Mouse (Mus musculus) thymus, postnatal 10 days (tissue): ENCODE measurements around the gene Urm1.
"Not testable (repeated sequence)": the region's sequence is repeated elsewhere in the genome, so short reads cannot be mapped to it uniquely, and the experiment has no call there.

ENCODE experiments used
- DNase-seq, 2 experiments: peaks; one replicate each; pipeline ENCODE4 v3.0.0; 2021; ENCODE audit warnings: low spot score in 2 of 2

Urm1 gene

DNA sequence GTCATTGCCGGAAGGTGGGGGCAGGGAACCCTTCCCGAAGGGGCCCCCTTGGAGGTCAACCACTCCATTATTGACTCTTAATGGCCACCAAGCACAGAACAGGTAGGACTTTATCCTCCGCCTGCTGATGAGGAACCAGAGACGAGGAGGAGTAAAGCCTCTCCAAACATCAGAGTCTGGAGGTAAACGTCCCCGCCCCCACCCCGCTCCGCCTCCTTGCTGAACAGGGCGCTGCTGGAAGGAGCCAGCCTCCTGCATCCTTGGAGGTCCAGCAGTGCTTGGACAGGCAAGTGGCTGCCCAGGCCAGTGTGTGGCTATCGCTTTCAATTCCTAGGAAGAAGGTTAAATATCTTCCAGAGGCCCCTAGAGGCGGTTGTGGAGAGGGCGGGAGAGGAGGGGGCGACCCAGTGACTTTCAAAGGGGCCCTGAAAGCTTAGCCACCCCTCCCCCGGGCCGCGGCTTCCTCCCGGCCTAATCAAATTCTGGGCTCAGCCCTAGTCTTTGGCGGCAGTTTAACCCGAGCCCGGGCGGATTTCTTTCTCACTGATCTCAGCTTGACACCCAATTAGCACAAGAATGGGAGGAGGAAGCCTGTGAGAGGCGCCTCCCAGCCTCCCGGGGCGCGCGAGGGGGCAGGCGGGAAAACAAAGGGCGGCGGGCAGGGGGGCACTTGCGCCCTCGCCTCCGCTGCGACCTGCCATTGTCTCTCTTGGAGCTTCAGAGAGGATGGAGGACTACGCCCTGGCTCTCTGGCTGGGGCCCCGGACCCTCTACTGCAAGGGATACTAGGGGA lies at the start of gene Urm1:
Gene Urm1 (plus strand): TSS at position 51 of the 793 bp plus-strand sequence.
- DNase-seq, result peak; percentile 60 to 68

DNA sequence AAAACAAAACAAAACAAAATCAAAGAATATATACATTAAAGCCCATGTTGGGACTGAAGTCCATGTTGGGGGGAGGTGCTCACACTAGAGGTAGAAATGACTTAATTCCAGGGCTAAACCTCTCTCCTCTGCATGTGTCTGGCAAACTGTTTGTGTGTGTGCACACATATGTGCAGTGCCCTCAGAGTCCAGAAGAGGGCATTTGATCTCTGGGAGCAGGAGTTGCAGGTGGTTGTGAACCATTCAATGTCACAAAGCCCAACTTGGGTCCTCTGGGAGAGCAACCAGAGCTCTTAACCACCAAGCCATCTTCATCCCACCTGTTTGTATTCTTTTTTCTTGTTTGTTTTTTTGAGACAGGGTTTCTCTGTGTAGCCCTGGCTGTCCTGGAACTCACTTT lies 49.7 kb upstream of the Urm1 start:
- no peak for DNase-seq

DNA sequence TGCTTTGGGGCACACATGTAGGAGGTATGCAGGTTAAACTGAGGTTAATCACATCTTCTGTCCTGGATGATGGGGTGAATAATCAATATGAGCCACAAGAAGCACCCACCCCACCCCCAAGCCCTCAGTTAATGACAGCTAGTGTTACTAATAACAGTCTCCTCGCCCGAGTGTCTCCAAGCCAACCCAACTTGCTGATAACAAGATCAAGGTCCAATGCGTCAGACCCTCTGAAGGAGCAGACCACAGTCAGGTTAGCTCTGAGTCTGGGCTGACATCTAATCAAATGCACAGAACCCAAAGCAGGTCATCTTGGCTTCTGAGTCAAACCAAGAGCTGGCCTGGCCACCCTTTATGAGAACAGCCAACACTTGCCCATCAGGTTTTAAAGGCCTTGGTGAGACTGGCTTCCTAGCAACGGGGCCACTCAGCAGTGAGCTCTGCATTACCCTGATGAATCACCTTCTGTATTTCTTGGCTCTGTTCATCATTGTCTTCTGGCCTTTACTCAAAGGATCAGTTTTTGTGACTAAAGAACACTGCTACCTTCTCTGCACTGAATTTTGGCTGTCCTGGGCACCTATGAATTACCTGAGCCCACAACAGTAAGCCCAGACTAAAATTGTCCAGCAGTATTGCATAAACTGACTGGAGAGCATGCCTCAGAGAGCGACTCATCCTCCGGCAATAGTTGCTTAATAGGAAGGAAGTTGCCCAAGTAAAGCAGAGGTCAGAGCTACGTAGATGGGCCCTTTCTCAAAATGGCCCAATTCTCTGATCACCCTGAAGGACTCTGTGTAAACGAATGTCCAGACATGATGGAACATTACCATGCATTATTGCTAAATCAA lies 48.0 kb upstream of the Urm1 start:
- no peak for DNase-seq

DNA sequence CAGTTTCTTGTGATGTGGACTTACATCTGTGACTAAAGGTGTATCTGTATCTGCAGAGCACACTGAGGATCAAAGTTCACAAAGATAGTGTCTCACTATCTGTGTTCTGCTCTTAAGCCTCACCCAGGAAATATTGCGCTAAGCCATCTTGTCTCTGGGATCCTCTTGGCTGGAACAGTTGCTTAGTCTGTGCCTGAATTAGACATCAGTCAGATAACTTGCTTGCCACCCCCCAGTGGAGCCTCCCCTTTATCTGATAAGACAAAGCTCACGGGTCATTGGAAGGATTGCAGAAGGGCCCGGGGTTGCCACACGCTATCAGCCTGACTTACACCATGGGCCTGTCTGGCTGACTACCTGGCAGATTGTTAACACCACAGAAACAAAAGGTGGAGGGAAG lies 46.6 kb upstream of the Urm1 start:
- DNase-seq, result no peak

DNA sequence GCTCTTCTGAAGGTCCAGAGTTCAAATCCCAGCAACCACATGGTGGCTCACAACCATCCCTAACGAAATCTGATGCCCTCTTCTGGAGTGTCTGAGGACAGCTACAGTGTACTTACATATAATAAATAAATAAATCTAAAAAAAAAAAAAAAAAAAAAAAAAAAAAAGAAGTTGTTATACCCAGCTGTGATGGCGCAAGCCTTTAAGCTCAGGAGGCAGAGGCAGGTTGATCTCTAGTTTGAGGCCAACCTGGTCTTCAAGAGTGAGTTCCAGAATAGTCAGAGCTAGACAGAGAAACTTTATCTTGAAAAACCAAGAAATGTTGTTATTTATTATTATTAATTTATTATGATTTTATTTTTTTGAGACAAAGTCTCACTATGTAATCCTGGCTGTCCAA lies 38.6 kb upstream of the Urm1 start:
- DNase-seq, result not testable (repeated sequence)

DNA sequence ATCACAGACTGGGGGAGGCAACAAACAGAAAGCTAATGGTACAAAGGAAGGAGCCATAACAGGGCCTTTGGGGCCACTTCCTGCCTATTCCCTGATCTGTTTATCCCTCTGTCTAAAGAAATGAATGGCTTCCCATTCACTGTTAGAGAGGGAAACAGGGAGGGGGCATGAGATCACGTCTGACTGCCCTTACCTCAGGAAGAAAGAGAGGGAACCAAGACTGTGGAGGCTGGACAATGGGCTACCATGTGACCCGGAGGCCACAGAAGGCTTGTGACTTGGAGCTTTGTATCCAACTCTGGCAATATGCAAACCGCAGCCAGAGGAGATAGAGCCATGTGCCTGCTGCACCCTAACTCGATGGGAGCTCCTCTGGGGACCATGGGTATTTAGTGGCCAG lies 35.6 kb upstream of the Urm1 start:
- no peak for DNase-seq

DNA sequence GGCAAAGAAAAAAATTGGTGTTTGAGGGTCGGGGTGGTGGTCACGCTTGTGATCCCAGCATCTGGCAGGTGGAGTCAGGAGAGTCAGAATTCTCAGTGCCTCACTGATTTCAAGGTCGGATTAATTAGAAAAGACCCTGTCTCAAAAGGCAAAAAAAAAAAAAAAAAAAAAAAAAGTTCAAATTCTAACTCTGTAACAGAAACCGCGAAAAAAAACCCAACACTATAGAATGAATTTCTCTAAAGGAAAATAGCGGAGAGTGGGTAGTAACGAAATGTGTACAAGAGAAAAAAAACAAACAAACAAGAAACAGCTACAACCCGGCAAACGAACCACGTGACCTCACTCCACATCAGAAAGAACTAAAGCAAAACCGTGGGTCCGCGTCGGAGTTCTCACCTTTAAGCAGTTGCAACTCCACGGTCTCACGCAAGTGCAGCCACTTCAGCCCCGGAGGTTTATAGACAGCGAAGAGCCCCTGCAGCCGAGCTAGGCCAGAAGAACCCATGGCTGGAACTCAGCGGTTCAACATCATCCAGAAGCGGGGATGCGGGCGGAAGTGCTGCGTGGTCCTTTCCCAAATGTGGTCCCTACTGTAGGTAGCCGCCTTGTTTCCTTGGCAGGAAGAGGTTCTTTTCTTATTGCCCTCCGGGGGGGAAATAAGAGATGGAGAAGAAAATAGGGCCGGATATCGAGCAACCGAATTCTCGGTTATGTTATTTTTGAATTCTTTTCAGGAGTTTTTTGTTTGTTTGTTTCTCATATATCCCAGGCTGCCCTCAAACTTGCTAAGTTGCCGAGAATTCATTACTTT lies 32.6 kb upstream of the Urm1 start, which contains the start of gene Coq4:
Gene Coq4 (plus strand): TSS at position 390 of the 814 bp plus-strand sequence.
- DNase-seq, result peak; percentile 74 to 92

DNA sequence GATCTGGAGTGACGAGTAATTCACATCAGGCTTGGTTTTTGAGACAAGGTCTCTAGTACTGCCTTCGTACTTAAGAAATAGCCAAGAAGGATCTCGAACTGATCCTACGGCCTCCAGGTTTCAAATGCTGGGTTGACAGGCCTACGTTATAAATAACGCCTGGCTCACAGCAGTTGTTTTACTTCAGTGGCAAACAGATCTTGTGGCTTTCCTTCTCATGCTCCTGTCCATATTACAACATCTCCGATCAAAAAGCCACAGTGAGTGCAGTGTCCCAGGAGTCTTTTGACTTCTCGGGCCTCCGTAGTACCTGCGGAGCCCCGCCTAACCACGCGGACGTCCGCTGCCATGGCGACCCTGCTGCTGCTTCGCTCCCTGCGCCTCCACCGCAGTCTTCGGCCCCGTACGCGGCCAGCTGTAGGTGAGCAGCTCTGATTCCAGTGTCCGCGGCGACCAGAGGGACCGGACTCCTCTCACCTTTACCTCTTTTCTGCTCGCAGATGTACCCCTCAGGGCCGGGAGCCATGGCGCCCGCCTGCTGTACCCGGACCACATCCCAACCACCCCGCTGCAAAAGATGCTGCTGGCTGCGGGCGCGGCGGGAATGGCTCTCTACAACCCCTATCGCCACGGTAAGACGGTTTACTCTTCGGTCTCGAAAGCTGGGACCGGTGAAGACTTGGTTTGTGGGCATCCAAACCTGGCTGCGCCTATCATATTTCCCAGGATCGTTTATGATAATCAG lies 31.8 kb upstream of the Urm1 start, which contains the start of gene Trub2:
Gene Trub2 (minus strand): TSS at position 566 of the 745 bp plus-strand sequence.
- DNase-seq, result peak; percentile 67 to 72

DNA sequence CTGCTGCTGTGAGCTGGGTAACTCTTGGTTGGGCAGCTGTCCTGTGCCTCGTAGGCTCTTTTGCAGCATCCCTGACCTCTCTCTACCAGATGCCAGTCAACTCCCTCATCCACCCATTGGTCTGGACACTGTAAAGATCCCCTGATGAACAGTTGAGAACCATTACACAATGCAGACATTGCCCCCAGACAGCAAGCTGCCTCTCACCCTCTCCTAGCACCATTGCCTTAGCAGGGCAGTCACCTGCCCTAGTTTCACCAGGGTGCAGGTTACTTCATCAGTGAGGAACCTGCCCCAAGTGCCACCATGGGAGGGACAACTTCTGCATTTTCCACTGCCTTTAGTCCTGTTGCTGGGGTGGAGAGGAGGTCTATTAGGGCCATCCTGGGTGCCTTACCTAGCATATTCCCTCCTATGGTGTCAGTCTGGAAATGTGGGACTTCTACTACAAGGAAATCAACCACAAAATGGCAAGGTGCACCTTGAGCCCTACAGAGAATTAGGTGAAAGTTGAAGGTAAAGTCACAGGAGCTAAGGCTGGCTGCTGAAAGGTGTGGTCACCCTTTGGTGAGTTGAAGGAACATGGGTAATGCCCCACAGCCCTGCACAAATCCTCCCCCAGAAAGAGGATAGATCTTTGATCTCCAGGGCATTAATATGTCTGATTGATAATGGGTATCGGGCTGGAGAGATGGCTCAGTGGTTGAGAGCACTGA lies 26.9 kb upstream of the Urm1 start:
- DNase-seq, result no peak

DNA sequence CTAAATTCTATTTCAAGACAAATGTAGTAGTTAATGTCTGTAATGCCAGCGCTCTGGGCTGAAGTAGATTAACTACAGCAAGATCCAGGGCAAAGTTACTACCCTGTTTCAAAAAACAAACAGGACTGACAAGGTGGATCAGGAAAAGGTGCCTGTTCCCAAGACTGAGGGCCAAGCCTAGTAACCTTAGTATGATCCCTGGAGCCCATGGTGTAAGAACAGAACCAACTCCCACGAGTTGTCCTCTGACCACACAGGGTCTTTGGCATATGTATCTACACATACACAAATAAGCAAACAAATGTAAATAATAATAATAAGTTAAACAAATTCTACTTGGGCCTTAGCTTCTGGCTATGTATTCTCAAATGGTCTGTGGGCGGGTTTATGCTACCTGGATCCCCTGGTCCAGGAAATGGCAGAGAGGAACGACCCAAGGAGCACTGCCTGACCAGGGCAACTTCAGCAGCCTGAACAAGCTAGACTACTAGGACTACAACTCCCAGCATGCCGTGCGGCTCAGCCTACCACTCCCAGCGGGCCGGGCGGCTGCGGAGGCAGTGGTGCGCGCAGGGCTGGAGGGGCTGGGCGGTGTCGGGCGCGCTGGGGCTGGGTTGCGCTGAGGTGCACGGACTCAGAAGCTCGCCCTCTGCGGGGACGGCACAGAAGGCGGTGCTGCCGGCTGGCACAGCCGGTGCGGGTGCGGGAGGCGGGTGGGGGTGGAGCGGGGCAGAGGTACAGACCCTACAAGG lies 17.6 kb upstream of the Urm1 start, which contains the start of gene Slc27a4:
Gene Slc27a4 (plus strand): TSS at position 560 of the 752 bp plus-strand sequence.
- peak; percentile 90 to 96 for DNase-seq

DNA sequence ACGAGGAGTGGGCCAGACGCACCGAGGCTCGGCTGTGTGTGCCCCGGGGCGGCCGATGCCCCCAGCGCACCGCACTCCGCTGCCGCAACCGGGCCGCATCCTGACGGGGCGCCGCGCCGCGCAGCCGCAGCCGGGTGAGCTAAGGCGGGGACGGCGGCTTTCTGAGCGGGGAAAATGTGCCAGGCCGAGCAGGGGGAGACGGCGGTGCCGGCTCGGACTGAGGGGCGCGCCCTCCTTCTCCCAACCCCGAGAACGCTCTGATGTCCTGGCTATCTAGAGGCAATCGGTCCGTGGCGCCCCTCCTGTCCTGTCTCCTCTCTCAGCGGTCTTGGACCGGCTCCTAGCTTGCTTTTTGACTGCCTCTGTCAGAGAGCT lies 17.1 kb upstream of the Urm1 start:
- no peak for DNase-seq

DNA sequence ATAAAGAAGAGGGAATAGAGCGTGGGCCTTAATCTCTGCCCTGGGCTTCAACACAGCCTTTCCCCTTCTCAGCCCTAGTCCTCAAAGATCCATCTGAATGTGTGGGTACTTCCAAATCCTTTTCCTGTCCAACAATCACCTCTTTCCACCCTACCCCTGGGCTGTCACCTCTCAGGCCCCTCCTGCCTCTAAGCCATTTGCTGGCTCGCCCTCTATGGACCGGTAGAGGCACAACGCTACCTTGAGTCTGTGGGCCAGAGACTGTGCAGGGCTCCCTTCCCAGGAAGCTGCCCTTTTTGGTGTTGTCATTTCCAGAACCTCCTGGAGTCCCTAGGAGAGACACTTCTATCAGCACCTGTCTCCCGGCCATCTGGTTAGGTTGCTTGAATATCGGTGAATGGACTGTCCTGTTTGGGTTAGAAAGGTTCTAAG lies 16.5 kb upstream of the Urm1 start:
- DNase-seq, result peak; percentile 22 to 29

DNA sequence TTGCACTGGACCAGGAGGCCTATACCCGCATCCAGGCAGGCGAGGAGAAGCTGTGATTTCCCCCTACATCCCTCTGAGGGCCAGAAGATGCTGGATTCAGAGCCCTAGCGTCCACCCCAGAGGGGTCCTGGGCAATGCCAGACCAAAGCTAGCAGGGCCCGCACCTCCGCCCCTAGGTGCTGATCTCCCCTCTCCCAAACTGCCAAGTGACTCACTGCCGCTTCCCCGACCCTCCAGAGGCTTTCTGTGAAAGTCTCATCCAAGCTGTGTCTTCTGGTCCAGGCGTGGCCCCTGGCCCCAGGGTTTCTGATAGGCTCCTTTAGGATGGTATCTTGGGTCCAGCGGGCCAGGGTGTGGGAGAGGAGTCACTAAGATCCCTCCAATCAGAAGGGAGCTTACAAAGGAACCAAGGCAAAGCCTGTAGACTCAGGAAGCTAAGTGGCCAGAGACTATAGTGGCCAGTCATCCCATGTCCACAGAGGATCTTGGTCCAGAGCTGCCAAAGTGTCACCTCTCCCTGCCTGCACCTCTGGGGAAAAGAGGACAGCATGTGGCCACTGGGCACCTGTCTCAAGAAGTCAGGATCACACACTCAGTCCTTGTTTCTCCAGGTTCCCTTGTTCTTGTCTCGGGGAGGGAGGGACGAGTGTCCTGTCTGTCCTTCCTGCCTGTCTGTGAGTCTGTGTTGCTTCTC lies 4.0 kb upstream of the Urm1 start:
- no peak for DNase-seq

DNA sequence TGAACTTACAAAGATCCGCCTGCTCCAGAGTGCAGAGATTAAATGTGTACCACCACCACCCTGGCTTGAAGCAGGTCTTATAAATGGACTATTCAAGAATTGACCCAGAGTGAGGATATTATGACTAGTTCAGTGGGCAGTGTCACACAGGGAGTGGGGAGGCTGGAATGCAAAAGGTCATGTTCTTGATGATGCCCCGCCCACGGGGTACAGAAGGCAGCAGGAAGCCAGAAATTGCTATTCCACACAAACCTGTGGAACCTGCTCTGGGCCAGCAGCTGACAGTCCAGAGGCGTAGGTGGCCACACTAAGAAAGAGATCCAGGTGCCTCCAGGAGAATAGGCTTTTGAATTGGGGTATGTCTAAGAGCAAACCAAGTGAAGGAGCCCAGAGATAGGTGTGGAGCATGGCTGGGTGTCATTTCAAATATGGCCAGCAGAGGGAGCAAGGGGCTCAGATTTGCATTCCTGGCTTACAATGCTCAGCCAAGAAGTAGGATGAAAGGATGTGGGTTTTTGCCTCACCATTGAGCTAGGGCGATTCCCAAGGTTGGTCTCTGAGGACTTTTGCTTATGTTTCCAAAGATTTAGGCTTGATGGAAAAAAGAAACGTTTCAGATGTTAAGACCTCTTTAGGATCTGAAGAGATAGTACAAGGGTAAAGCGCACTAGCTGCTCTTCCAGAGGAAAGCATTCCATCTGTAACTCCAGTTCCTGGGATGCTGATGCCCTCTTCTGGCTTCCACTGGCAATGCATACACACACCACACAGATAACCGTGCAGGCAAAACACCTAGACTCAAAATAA lies 2.2 kb upstream of the Urm1 start:
- DNase-seq, result peak; percentile 51 to 81

DNA sequence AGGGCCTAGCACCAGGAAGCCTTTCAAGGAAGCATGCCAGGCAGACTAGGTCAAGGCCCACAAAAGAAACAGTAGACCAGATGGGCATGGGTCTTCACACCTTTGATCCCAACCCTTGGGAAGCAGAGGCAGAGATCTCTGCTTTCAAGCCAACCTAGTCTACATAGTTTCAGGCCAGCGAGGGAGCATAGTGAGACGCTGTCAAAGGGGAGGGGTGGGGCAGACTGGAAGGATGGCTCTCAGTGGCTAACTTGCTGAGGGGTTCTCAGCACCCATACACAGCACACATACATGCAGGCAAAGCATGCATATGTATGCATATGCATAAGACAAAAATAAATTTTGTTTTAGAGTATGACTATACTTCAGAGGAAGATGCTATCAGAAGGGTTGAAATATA lies 512 bp upstream of the Urm1 start:
- no peak for DNase-seq

DNA sequence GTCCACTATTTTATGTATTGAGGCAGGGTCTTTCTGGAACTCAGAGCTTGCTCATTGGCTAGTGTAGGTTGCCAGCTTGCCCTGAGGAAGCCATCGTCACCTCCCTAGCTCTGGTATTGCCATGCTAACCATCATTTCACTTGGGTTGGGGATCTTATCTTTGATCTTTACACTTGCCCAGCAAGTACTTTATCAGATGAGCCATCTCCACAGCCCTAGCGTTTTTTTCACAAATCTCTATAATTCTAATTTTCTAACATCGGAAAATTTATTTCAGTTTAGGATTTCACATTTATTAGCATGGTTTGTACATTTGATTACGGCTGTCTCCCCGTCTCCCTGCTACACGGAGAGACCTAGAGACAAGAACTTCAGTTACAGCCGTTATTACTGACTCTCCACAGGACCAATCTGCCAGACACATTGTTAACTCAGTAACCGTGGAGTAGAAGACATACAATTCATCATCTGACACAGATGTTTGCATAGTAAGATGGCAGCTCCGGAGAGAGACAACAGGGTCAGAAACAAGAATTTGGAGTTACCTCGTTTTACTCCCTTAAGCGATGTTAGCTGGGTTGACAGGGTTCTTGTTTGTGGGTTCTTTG lies 6.5 kb downstream of the Urm1 start:
- DNase-seq, result no peak

DNA sequence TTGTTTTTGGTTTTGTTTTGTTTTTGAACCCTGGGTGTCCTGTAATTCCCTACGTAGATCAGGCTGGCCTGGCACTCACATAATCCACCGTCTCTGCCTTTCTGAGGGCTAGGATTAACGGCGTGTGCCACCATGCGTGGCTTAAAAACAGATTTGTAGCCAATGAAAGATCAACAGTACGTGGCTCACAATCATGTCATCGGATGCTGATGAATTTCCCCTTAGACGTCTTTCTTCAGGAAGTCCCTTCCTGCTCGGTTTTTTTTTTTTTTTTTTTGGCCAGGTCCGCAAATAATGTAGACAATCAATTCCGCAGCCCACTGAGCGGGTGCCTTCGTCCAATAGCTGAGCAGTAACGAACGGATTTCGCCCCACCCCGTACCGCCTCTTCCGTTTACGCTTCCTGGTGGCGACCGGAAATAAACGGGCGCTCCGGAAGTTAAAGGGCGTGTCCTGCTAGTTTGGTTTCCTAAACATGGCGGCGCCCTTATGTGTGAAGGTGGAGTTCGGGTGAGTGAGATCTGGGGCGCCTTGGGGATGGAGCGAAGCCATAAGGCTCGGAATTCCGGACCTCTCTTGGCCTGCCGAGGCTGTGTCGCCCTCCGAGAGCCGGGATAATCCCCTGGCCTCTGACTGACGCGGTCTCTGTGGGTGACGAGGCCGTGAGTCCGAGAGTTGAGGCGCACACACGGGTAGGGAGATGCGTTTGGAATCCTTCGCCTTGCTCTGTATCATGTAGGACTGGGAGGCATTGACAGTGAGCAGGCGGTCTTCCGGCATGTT lies 7.2 kb downstream of the Urm1 start:
- DNase-seq, result peak; percentile 85 to 89
